Mouse (Mus musculus): Measurements from ENCODE around the gene Vapa. TPM values are rescaled to one million over a fixed set of nuclear protein-coding genes. Genes with fewer than 3 reads are reported as not detected.

Vapa gene
- total and polyA plus RNA-seq, 3 experiments: 56.7 to 507 (median 85.3) TPM

- peak; percentile 75 for DNase-seq (ENCODE audit: low read depth, low spot score)
- Histone ChIP-seq H3K4me1 (ENCODE audit: control insufficient read depth in 1 of 2, insufficient read depth in 2 of 2, low read length in 2 of 2) (peaks cover 37 to 51% of the 10 kb centered on the region in 2 experiments), H3K36me3 (ENCODE audit: control insufficient read depth in 1 of 2, insufficient read depth in 2 of 2, low read length in 2 of 2) (peaks cover 6 to 70% of the 10 kb centered on the region in 2 experiments), H3K9me3 (replicated peaks; ENCODE audit: insufficient read depth, low read length) (no peaks in the 10 kb centered on the region), H3K79me2 (ENCODE audit: control insufficient read depth, insufficient read depth, low read length, poor library complexity) (peaks cover 76% of the 10 kb centered on the region), H3K4me3 (ENCODE audit: control insufficient read depth in 1 of 2, insufficient read depth in 1 of 2, low read depth in 2 of 2, low read length in 2 of 2) (no peak overlapping the region), H3K27me3 (ENCODE audit: control insufficient read depth in 1 of 2, insufficient read depth in 2 of 2, low read length in 2 of 2) (no peaks in the 10 kb centered on the region), H3K27ac (ENCODE audit: control insufficient read depth, low read depth, low read length) (no peak overlapping the region), H3K9ac (ENCODE audit: control insufficient read depth, low read depth, low read length, poor library complexity, severe bottlenecking) (no peak overlapping the region)
- TF ChIP-seq GATA1 (IDR thresholded peaks at IDR 0.05; ENCODE audit: low read depth, low read length) (peak; percentile 85), EP300 (IDR thresholded peaks at IDR 0.05; ENCODE audit: low read depth in 1 of 2, low read length in 2 of 2) (peak; percentile 63 to 66), NELFE (IDR thresholded peaks at IDR 0.05; ENCODE audit: low read depth, low read length) (no peak), MYC (IDR thresholded peaks at IDR 0.05; ENCODE audit: low read depth, low read length) (peak; percentile 38; the same call in 1 of the 2 replicates), TBP (IDR thresholded peaks at IDR 0.05; ENCODE audit: low read depth, low read length) (0 out of 2 replicates have a peak, but pooled peaks have one; percentile 26), TAL1 (IDR thresholded peaks at IDR 0.05; ENCODE audit: low read length) (peak; percentile 92), RCOR1 (IDR thresholded peaks at IDR 0.05; ENCODE audit: low read depth, low read length) (peak; percentile 47; the same call in 1 of the 2 replicates), ETS1 (IDR thresholded peaks at IDR 0.05; ENCODE audit: low read depth, low read length) (0 out of 2 replicates have a peak, but pooled peaks have one; percentile 19), BHLHE40 (IDR thresholded peaks at IDR 0.05; ENCODE audit: borderline replicate concordance, low read depth, low read length) (no peak), TCF12 (IDR thresholded peaks at IDR 0.05; ENCODE audit: low read depth, low read length) (peak; percentile 78)
Measured at GRCm38 (mm10) chr17:65606014-65606413, 7.3 kb downstream of the Vapa start.

- peaks cover 30 to 46% of the 10 kb centered on the region in 2 experiments for H3K4me1 ChIP-seq (ENCODE audit: control insufficient read depth in 1 of 2, insufficient read depth in 2 of 2, low read length in 2 of 2)
Measured at GRCm38 (mm10) chr17:65604892-65605291, 8.5 kb downstream of the Vapa start.

GRCm38 (mm10) chr17:65604315-65604714, 9.0 kb downstream of the Vapa start:
- peaks cover 0 to 62% of the 10 kb centered on the region in 2 experiments; a peak in 2 of 4 replicates for H3K36me3 ChIP-seq (ENCODE audit: control insufficient read depth in 1 of 2, insufficient read depth in 2 of 2, low read length in 2 of 2)
- H3K4me1 ChIP-seq (ENCODE audit: control insufficient read depth in 1 of 2, insufficient read depth in 2 of 2, low read length in 2 of 2): peaks cover 30 to 43% of the 10 kb centered on the region in 2 experiments
- H3K9me3 ChIP-seq (replicated peaks; ENCODE audit: insufficient read depth, low read length): no peaks in the 10 kb centered on the region
- peaks cover 73% of the 10 kb centered on the region for H3K79me2 ChIP-seq (ENCODE audit: control insufficient read depth, insufficient read depth, low read length, poor library complexity)
- H3K4me3 ChIP-seq (ENCODE audit: control insufficient read depth in 1 of 2, insufficient read depth in 1 of 2, low read depth in 2 of 2, low read length in 2 of 2): no peak overlapping the region
- H3K27ac ChIP-seq (ENCODE audit: control insufficient read depth, low read depth, low read length): no peak overlapping the region
- no peak overlapping the region for H3K9ac ChIP-seq (ENCODE audit: control insufficient read depth, low read depth, low read length, poor library complexity, severe bottlenecking)
- no peak for TF ChIP-seq CHD2 (IDR thresholded peaks at IDR 0.05; ENCODE audit: low read length)
- 0 out of 2 replicates have a peak, but pooled peaks have one; percentile 6 for TF ChIP-seq TAL1 (IDR thresholded peaks at IDR 0.05; ENCODE audit: low read length)
- TF ChIP-seq TBP (IDR thresholded peaks at IDR 0.05; ENCODE audit: low read depth, low read length): no peak
- TF ChIP-seq CTCF (IDR thresholded peaks at IDR 0.05 in 2 of 3, conservative IDR thresholded peaks at IDR 0.05 in 1 of 3; ENCODE audit: control insufficient read depth in 1 of 3, insufficient read depth in 1 of 3, low read depth in 2 of 3, low read length in 3 of 3, poor library complexity in 1 of 3, severe bottlenecking in 1 of 3): 0 out of 6 replicates have a peak, but pooled peaks of 1 of the 3 experiments have one; percentile 5
- TF ChIP-seq SIN3A (IDR thresholded peaks at IDR 0.05; ENCODE audit: low read length): no peak
- no peaks in the 10 kb centered on the region for H3K27me3 ChIP-seq (ENCODE audit: control insufficient read depth in 1 of 2, insufficient read depth in 2 of 2, low read length in 2 of 2)
- DNase-seq (ENCODE audit: low read depth, low spot score): peak; percentile 52

More at GRCm38 (mm10) chr17:65604892-65605291, 8.5 kb downstream of the Vapa start:
- H3K9ac ChIP-seq (ENCODE audit: control insufficient read depth, low read depth, low read length, poor library complexity, severe bottlenecking): no peak overlapping the region
- DNase-seq (ENCODE audit: low read depth, low spot score): no peak
- H3K36me3 ChIP-seq (ENCODE audit: control insufficient read depth in 1 of 2, insufficient read depth in 2 of 2, low read length in 2 of 2): peaks cover 1 to 66% of the 10 kb centered on the region in 2 experiments
- H3K27ac ChIP-seq (ENCODE audit: control insufficient read depth, low read depth, low read length): no peak overlapping the region
- H3K79me2 ChIP-seq (ENCODE audit: control insufficient read depth, insufficient read depth, low read length, poor library complexity): peaks cover 76% of the 10 kb centered on the region
- no peaks in the 10 kb centered on the region for H3K9me3 ChIP-seq (replicated peaks; ENCODE audit: insufficient read depth, low read length)
- no peaks in the 10 kb centered on the region for H3K27me3 ChIP-seq (ENCODE audit: control insufficient read depth in 1 of 2, insufficient read depth in 2 of 2, low read length in 2 of 2)
- H3K4me3 ChIP-seq (ENCODE audit: control insufficient read depth in 1 of 2, insufficient read depth in 1 of 2, low read depth in 2 of 2, low read length in 2 of 2): no peak overlapping the region
- TF ChIP-seq USF1 (IDR thresholded peaks at IDR 0.05; ENCODE audit: low read depth, low read length) (no peak), TCF12 (IDR thresholded peaks at IDR 0.05; ENCODE audit: low read depth, low read length) (no peak)
